Mouse (Mus musculus) liver, embryonic 14.5 days (tissue): ENCODE data around the gene Ggt6. TPM values are rescaled to one million over a fixed set of nuclear protein-coding genes. Genes with fewer than 3 reads are reported as not detected.

ENCODE experiments used
- ATAC-seq: fragments of 200-750 bp; cut with Nextera tagmentation; 2 replicates; pipeline ENCODE4 v1.8.0; 2017; ENCODE audit warnings: moderate number of reproducible peaks, mild to moderate bottlenecking, moderate library complexity; ENCODE audit not compliant: insufficient read depth
- DNase-seq, 3 experiments: peaks; one replicate each; pipeline ENCODE4 v3.0.0-alpha.2; 2012 to 2013; ENCODE audit warnings: low read depth in 3 of 3, low spot score in 3 of 3
- H3K27ac ChIP-seq: fragments of 300-500 bp; sonication (generic); 2 replicates; pipeline ENCODE4 v1.5.1; 2014; ENCODE audit warnings: moderate library complexity, mild to moderate bottlenecking, control low read depth, inconsistent platforms
- H3K27me3 ChIP-seq: fragments of 300-500 bp; sonication (generic); 2 replicates; pipeline ENCODE4 v1.6.1; 2014; ENCODE audit warnings: mild to moderate bottlenecking, low read length, moderate library complexity; ENCODE audit not compliant: control insufficient read depth, insufficient read depth
- H3K36me3 ChIP-seq: fragments of 300-500 bp; sonication (generic); replicated peaks from 2 replicates; pipeline ENCODE4 v1.6.1; 2014; ENCODE audit warnings: low read depth; ENCODE audit not compliant: control insufficient read depth, insufficient read depth
- H3K4me1 ChIP-seq, 2 experiments: fragments of 200-500 bp in 1 of 2; fragments of 300-500 bp in 1 of 2; sonication (generic) in 1 of 2; replicated peaks; 2 replicates each; pipeline ENCODE4 v1.6.1; 2012 to 2014; ENCODE audit warnings: antibody characterized with exemption in 1 of 2, inconsistent platforms in 1 of 2, low read length in 1 of 2; ENCODE audit not compliant: control insufficient read depth in 2 of 2, insufficient read depth in 2 of 2
- H3K4me2 ChIP-seq: fragments of 300-500 bp; sonication (generic); 2 replicates; pipeline ENCODE4 v1.6.1; 2014; ENCODE audit warnings: low read depth, mild to moderate bottlenecking, control low read depth, moderate library complexity
- H3K4me3 ChIP-seq, 2 experiments: fragments of 200-500 bp in 1 of 2; fragments of 300-500 bp in 1 of 2; sonication (generic) in 1 of 2; 2 replicates each; pipeline ENCODE4 v1.5.1; 2012 to 2014; ENCODE audit warnings: low read depth in 2 of 2, low read length in 2 of 2, mild to moderate bottlenecking in 2 of 2, control low read depth in 1 of 2, inconsistent platforms in 1 of 2, moderate library complexity in 1 of 2; ENCODE audit not compliant: insufficient read depth in 1 of 2
- H3K9ac ChIP-seq: fragments of 300-500 bp; sonication (generic); replicated peaks from 2 replicates; pipeline ENCODE4 v1.6.1; 2014; ENCODE audit warnings: mild to moderate bottlenecking, control low read depth, moderate library complexity
- H3K9me3 ChIP-seq: fragments of 300-500 bp; sonication (generic); 2 replicates; pipeline ENCODE4 v1.6.1; 2016; ENCODE audit warnings: low read length, mixed read lengths; ENCODE audit not compliant: control insufficient read depth
- CTCF ChIP-seq: IDR thresholded peaks from 2 replicates; pipeline ENCODE4 v1.5.1; 2016; ENCODE audit warnings: antibody characterized with exemption, low read depth, control low read depth
- EP300 ChIP-seq: IDR thresholded peaks from 2 replicates; pipeline ENCODE4 v1.6.1; 2016; ENCODE audit warnings: antibody characterized with exemption, low read depth
- WGBS: fragments of 180-500 bp; shearing (Covaris S2); extraction: QIAGEN DNeasy Blood & Tissue Kit; methylation state at CpG from one replicate; pipeline ENCODE4 v1.1.7; 2014; ENCODE audit not compliant: insufficient replicate concordance; 5-methylcytosine and 5-hydroxymethylcytosine counted together
- polyA plus RNA-seq, 2 experiments: library from polyadenylated mRNA; depleted of rRNA in 1 of 2; stranded (reverse) in 1 of 2; unstranded in 1 of 2; fragments of >200 nt; fragmentation: Nextera tagmentation in 1 of 2; extraction: Ambion mirVana in 1 of 2; gene quantifications; 2 replicates each; pipeline versions ENCODE4 v1.2.1 to v1.2.3; 2012 to 2014

Gene Ggt6
- polyA plus RNA-seq, 2 experiments = 0.10 to 0.25 TPM

DNA sequence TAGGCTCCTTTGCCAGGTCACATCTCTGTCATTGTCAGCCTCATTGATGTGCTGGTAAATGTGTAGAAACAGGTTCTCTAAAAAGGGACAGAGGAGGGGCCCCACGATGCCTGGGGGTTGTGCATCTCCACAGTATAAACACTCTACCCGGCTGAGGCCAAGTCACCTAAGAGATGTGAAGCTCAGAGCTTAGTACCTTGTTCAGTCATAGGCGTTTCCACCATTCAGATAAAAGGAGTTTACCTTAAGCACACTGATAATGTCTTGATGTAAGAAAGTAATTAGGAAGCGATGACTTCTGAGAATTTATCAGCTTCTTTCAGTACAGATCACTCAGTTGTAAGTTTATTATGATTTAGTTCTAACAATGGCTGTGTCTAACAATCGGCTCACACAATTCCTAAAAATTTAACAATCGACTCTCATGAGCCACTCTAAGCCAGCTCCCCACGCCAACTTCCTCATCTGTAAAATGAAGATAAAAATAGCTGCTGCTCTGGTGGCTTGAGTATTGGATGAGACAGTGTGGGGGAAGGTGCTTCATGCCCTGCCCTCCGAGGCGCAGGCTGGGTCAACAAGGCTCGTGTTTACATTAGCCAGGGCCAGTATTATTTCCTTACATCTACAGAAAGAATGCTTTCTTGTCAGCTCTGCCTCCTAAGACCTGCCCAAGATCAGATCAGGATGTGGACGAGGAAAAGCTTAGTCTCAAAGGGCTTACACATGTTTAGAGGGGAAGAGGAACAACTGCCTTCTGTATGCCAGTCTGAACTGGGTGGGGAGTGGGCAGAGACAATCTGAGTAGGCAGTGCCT is 31.6 kb downstream of the Ggt6 start:
- TF ChIP-seq EP300 (no peak), CTCF (no peak)
- no peaks in the 10 kb centered on the region; the same call in 1 of the 2 replicates for H3K36me3 ChIP-seq
- H3K4me1 ChIP-seq = peaks cover 21 to 46% of the 10 kb centered on the region in 2 experiments
- peak overlapping the region in 1 of 2 experiments; percentile 8; a peak in 1 of 4 replicates for H3K4me3 ChIP-seq
- H3K9ac ChIP-seq = no peak overlapping the region
- peak overlapping the region; percentile 58 for H3K27ac ChIP-seq
- peak in 1 of 3 experiments; percentile 40 for DNase-seq
- no peaks in the 10 kb centered on the region for H3K27me3 ChIP-seq
- H3K9me3 ChIP-seq = no peaks in the 10 kb centered on the region
- peak overlapping the region; percentile 57 for H3K4me2 ChIP-seq
- peak; percentile 76 for ATAC-seq
- 3% methylated on average over 11 of the region's 11 CpGs for WGBS

DNA sequence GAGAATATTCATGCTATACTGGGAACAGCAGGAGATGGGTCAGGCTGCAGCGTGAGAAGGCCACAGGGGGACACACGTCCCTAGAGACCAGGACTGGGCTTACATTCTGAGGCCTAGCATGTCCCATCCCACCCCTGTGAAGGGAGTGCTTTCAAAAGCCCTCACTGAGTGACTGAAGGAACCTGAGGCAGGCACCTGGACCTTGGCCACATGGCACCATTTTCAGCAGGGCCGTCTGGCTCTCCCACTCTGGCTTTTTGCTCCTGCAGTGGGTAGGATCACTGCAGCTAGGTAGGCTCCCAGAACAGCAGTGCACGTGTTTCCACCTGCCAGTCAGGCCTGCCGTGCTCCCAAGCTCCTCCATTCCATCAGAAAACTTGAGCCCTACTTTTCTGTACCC is 33.2 kb downstream of the Ggt6 start:
- Histone ChIP-seq H3K27ac (no peak overlapping the region), H3K27me3 (no peaks in the 10 kb centered on the region), H3K4me3 (no peak overlapping the region), H3K9ac (no peak overlapping the region), H3K36me3 (no peaks in the 10 kb centered on the region), H3K4me1 (peaks cover 21 to 46% of the 10 kb centered on the region in 2 experiments), H3K4me2 (no peak overlapping the region), H3K9me3 (no peaks in the 10 kb centered on the region)
- WGBS = 64% methylated on average over 5 of the region's 5 CpGs
- DNase-seq (no peak), ATAC-seq (no peak)
- TF ChIP-seq CTCF (no peak), EP300 (no peak)

DNA sequence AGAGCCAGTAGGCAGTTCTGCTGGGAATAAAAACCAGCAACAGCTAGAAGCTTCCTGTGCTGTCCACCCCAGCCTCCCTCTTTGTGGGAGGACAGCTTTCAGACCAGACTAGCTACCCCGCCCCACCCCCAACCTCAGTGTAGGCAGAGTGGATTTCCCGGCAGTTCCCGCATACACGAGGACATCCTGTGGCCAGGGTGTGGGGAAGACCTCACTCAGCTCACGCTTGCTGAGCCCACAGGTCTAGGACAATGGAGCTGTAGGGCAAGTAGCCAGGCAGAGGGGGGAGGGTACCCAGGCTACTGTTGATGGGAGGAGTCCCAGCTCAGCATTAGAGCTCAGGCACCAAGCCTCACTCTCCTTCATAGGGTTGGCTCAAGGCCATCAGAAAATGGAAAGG is 33.9 kb downstream of the Ggt6 start:
- ATAC-seq = peak; percentile 42; the same call in 1 of the 2 replicates
- WGBS = 39% methylated on average over 5 of the region's 5 CpGs
- no peak overlapping the region for H3K9ac ChIP-seq
- H3K4me3 ChIP-seq = no peak overlapping the region
- no peak for DNase-seq
- no peaks in the 10 kb centered on the region for H3K9me3 ChIP-seq
- no peak overlapping the region for H3K27ac ChIP-seq
- H3K27me3 ChIP-seq = no peaks in the 10 kb centered on the region
- no peak overlapping the region for H3K4me2 ChIP-seq
- TF ChIP-seq CTCF = no peak
- no peak for TF ChIP-seq EP300
- no peaks in the 10 kb centered on the region for H3K36me3 ChIP-seq
- peaks cover 21 to 50% of the 10 kb centered on the region in 2 experiments for H3K4me1 ChIP-seq

DNA sequence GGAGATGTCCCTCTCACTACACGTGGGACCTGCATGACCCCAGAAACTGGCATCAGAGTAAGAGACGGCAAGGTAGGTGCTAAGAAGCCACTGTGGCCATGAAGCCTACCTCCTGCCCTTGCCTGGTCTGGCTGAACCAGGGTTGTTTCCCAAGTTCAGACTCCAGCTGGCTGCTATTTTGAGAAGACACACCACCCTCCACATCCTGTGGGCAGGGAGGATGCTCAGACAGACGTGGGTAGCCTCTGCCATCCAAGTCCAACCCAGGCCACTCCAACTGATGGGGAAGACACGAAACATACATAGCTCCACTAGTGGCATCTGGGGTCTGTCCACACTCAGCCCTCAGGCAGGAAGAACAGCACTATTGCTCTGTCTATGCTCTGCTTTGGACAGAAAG is 34.7 kb downstream of the Ggt6 start:
- Histone ChIP-seq H3K4me1 (peaks cover 21 to 58% of the 10 kb centered on the region in 2 experiments), H3K4me3 (no peak overlapping the region), H3K9ac (no peak overlapping the region), H3K4me2 (no peak overlapping the region), H3K27me3 (no peaks in the 10 kb centered on the region), H3K27ac (no peak overlapping the region), H3K36me3 (no peaks in the 10 kb centered on the region), H3K9me3 (no peaks in the 10 kb centered on the region)
- TF ChIP-seq EP300 = no peak
- TF ChIP-seq CTCF = no peak
- no peak for ATAC-seq
- DNase-seq = no peak
- 35% methylated on average over 4 of the region's 4 CpGs for WGBS

DNA sequence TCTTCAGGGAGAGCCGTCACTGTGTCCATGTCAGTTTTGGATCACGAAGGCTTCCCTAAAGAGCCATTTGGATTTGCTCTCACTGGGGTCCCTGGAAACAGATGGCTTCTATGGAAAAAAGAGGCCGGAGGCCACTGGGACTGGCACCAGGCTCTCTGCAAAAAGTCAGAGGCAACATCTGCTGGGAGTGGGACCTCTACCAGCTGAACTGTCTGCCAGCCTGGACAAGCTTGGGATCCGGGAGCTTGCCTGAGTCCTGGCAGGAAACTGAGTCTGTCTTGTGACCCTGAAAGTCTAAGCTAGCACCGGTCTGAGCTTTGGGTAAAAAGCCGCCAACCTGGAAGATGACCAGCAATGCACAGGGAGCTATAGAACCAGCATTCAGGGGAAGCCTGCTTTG is 36.1 kb downstream of the Ggt6 start:
- no peak overlapping the region for H3K4me3 ChIP-seq
- TF ChIP-seq EP300 (no peak), CTCF (no peak)
- 77% methylated on average over 6 of the region's 6 CpGs for WGBS

More for the DNA sequence above, 36.1 kb downstream of the Ggt6 start:
- ATAC-seq (no peak), DNase-seq (no peak)
- Histone ChIP-seq H3K36me3 (no peaks in the 10 kb centered on the region), H3K9me3 (no peaks in the 10 kb centered on the region), H3K27me3 (no peaks in the 10 kb centered on the region), H3K27ac (no peak overlapping the region), H3K9ac (no peak overlapping the region), H3K4me2 (no peak overlapping the region), H3K4me1 (peaks cover 29 to 64% of the 10 kb centered on the region in 2 experiments)
